Mouse (Mus musculus) left cerebral cortex, adult 8-10 months (tissue): ENCODE measurements around the gene Snx14. TPM values are rescaled to one million over a fixed set of nuclear protein-coding genes. Genes with fewer than 3 reads are reported as not detected.

Source experiments
- DNase-seq, 2 experiments: peaks; one replicate each; pipeline ENCODE4 v3.0.0; 2022; ENCODE audit warnings: low spot score in 2 of 2
- total RNA-seq, 4 experiments: library from RNA; stranded (reverse); gene quantifications; 2 replicates each; pipeline ENCODE4 v1.2.4; 2022

The Snx14 gene
- total RNA-seq, 4 experiments from 2014 or later: 49.4 to 57.4 (median 53.1) TPM

DNA sequence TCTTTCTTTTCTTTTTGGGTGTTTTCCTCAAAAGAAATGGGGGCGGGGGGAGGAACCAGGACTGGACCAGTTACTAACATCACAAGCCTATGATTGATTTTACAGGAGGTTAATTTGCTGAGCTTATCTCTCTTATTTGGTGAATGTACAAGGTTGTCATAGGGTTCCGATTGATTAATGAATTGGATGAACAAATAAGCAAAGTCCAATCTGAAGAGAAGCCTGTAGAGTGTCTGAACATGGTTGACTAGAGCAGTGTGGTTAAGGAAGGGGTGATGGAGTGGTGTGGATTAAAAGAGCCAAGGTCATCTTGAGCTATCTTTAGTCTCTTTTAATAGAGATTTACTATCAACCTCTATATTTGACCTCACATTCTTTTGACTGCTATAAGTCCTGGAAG is 94.3 kb downstream of the Snx14 start:
- no peak for DNase-seq

DNA sequence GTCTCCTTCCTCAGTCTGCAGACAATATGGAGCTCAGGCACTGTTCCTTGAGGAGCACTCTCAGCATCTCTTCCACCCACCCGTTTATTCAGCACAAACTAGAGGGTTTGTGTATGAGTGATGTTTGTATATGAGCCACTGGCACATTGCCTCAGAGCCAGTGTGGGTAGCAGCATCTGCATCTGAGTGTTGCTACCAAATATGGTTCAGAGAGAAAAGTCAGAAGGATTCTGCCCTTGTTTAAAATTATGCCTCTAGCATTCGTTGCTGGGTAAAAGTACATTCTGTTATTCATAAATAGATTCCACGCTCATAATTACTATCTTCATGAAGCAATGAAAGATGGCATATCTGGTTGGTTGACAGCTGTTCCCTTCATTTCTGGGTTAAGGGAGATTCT is 96.1 kb downstream of the Snx14 start:
- DNase-seq: peak in 1 of 2 experiments; percentile 45

DNA sequence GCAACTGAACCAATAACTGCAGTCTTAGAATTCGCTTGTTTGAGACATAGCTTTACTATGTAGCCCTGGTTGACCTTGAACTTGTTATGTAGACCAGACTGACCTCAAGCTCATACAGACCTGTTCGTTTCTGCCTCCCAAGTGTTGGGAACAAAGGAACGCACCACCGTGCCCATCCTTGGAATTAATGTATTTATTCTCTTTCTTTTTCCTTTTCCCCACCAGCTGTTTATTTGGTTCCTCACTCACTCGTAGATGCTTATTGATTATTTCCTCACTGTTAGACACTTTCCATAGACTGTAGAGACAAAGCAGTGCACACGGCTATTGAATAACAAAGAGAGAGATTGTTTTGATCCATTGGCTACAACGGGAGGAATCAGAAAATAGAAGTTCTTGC is 96.5 kb downstream of the Snx14 start:
- DNase-seq: no peak

DNA sequence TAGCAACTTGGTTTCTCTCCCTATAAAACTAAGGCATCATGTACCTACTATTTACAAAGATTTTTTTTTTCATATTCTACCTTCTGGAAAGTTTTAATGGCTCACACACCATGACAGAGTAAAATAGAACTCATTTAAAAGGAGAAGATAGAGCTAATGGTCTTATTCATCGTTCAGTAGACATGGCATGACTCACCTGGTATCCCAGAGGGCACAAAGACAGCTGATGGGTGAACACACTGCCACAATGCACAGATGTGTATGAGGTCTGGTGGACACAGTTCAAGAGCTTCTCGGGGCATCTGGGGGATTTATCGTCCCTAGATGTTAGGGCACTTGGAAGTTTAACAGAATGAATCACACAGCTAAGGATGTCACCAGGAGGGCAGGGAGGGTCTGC is 97.9 kb downstream of the Snx14 start:
- DNase-seq: no peak

DNA sequence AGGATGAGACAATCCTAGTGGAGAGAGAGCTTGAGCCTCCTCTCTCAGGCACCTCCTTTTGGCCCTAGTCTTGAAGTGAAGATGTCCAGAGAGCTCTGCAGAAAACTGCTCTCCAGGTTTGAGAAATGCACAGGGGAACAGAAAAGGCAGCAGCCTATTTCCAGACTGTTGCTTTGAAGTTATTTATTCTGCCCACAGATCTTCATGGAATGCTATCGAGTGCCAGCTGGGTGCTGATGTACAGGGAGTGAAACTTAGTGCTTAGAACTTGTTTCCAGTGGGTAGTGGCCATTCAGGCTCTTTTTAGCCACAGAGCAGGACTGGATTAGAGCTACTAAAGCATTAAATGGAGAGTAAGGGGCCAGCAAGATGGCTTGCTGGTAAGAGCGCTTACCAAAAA is 102.9 kb downstream of the Snx14 start:
- no peak for DNase-seq

DNA sequence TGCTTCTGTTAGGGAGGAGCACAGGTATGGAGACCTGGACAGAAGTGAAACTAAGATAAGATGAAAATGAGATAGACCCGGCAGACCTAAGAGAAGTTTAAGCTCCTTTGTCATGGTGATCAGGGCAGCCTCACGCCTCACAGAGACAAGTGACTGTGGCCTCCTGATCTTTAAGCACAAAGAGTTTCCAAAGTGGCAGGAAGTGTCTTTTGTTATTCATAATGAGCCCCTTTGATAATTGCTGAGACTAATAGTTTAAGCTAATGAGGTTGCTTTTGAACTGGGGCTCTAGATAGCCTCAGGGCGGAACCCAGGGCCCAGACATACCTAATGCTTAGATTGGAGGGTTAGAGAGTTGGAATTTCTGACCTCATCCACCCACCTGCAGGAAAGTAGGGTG is 106.3 kb downstream of the Snx14 start:
- DNase-seq: no peak

DNA sequence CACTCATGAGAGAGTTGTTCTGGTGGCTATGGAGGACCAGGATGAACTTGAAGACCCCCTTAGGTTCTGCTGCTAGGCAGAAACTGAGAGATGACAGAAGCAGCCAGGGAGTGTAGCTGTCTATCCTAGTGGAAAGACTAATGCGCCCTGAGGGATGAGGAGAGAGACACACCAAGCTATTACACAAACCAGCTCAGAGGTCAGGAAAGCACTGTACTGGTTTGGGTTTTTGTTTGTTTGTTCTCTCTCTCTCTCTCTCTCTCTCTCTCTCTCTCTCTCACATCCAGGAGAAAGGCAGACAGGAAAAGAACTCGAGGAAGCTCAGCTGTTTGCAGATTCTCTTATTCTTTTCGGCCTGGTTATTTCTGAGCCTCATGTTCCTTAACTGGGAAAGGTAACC is 108.4 kb downstream of the Snx14 start:
- DNase-seq: no peak

DNA sequence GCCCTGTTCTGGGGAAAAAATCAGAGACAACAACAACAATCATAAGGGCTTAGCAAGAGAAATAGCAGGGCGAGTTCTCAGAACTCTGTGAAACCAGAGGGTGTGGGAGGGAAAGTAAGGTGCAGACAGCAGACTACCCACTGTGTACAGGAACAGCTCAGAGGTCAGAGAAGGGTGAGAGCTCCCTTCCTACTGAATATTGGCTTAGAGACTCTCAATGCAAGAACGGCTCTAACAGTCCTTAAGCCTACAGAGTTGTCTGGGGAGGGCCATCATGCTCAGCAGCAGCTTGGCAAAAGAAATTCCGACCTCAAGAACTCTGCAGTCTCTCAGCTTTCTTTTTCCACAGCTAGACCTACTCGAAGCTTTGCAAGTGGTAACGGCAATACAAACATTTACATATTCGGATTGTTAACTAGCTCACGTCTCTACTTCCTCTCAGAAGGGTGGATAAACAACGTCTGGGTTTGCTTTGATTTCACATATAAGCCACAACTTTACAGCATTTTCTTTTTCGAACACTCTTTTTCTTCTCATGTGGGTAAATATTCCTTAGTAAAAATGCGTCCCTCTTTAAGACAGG is 109.5 kb downstream of the Snx14 start:
- DNase-seq: no peak

DNA sequence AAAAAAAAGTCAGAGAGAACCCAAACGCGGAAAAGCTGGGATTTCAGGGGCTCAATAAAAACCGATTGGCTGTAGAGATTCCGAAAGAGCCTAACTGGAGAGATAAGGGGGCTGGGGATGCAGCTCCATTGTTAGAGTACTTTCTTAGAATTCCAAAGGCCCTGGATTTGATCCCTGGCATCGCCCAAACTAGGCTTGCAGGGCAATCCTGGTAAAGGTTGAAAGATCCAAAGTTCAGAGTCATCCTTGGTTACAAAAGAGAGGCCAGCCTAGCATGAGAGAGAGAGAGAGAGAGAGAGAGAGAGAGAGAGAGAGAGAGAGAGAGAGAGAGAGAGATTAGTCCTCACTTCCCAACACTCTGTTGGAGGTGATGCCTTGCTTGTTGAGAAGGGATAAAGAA is 110.1 kb downstream of the Snx14 start:
- no peak for DNase-seq

DNA sequence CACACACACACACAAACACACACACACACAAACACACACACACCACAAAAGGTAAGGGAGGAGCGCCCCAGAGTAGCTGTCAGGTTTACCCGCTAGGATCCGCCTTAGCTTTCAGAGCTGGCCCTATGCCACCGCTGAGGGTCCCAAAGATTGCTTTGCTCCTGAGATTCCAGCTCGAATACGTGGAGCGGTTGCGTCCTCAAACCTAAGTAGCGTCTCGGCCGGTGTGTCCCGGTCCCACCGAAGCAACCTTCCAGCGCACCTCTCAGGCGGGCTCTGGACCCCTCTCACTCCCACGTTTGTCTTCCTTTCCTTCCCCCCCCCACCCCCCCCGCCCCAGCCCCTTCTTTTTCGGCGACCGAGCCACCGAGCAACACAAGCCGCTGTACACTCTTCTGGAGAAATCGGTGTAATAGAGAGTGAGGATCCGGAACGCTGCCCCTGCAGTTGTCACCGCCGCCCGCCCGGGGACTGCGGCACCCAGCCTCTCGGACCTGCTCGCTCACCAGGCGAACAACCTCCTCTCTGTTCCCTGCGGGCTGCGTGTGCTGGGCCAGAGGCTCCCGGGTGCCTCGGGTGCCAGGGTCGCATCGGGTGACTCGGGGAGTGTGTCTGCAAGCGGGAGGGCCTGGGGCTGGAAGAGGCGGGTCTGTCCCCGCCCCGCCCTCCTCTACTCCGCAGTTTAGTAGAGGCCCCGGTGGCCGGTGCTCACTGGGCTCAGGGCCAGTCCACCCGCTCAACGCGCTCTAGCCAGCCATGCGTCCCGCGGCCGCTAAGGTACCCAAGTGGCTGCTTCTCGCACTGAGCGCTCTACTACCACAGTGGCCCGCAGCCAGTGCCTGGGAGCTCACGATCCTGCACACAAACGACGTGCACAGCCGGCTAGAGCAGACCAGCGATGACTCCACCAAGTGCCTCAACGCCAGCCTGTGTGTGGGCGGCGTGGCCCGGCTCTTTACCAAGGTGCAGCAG is 111.5 kb downstream of the Snx14 start, which contains the start of gene Nt5e:
TSS of gene Nt5e (plus strand) at position 268 of the 972 bp plus-strand sequence.
- peak; percentile 47 to 81 for DNase-seq

Other genes starting within 250 kb of the Snx14 start
- gene Nt5e, start 111.8 kb downstream of the Snx14 start, total RNA-seq: 1 to 10 TPM; 4.7 to 6.5 (median 5.6) TPM
- gene Gm20537, start 17.7 kb upstream of the Snx14 start, total RNA-seq: not detected
- gene Syncrip, start 43.6 kb upstream of the Snx14 start, total RNA-seq: 10 to 100 TPM; 60.8 to 67.3 (median 62.1) TPM
- gene Zfp949, start 109.1 kb upstream of the Snx14 start, total RNA-seq: 10 to 100 TPM; 23.3 to 30.1 (median 28.9) TPM
- 1 to 10 TPM in 3 of 4 experiments, under 1 TPM in 1; 0.89 to 2.7 (median 1.6) TPM for gene Trim43a, start 141.9 kb upstream of the Snx14 start, total RNA-seq